Mouse (Mus musculus) kidney, postnatal 25 days (tissue): ENCODE measurements around the gene Mrnip.
"Not testable (repeated sequence)": the region's sequence is repeated elsewhere in the genome, so short reads cannot be mapped to it uniquely, and the experiment has no call there.

ENCODE experiments used
- DNase-seq, 2 experiments: peaks; one replicate each; pipeline ENCODE4 v3.0.0; 2021; ENCODE audit warnings: mixed read lengths in 2 of 2

Mrnip gene

GRCm38 (mm10) chr11:50174111-50174729, at the start of gene Mrnip:
Gene Mrnip (plus strand): TSS chr11:50174444.
- not testable (repeated sequence) for DNase-seq

GRCm38 (mm10) chr11:50127781-50128180, 46.5 kb upstream of the Mrnip start:
- no peak for DNase-seq

GRCm38 (mm10) chr11:50130811-50131766, 43.2 kb upstream of the Mrnip start, which contains the start of gene Tbc1d9b:
Gene Tbc1d9b (plus strand): TSS chr11:50131396.
- DNase-seq = peak; percentile 91 to 93

- DNase-seq = no peak
These were observed 42.4 kb upstream of the Mrnip start for GRCm38 (mm10) chr11:50131801-50132201.

- no peak for DNase-seq
These were observed 42.0 kb upstream of the Mrnip start for GRCm38 (mm10) chr11:50132265-50132664.

GRCm38 (mm10) chr11:50134136-50134859, 39.9 kb upstream of the Mrnip start:
- DNase-seq = no peak

GRCm38 (mm10) chr11:50138206-50138822, 35.9 kb upstream of the Mrnip start:
- no peak for DNase-seq

GRCm38 (mm10) chr11:50139571-50139970, 34.7 kb upstream of the Mrnip start:
- peak; percentile 60 to 86 for DNase-seq

- DNase-seq = no peak
These were observed 28.7 kb upstream of the Mrnip start for GRCm38 (mm10) chr11:50145529-50145928.

GRCm38 (mm10) chr11:50146121-50146520, 28.1 kb upstream of the Mrnip start:
- DNase-seq = no peak

- DNase-seq = no peak
These were observed 26.8 kb upstream of the Mrnip start for GRCm38 (mm10) chr11:50147267-50147957.

GRCm38 (mm10) chr11:50147958-50148476, 26.2 kb upstream of the Mrnip start:
- DNase-seq = no peak

- no peak for DNase-seq
These were observed 25.0 kb upstream of the Mrnip start for GRCm38 (mm10) chr11:50149200-50149599.

GRCm38 (mm10) chr11:50149603-50150150, 24.6 kb upstream of the Mrnip start:
- DNase-seq = no peak

GRCm38 (mm10) chr11:50151374-50151773, 22.9 kb upstream of the Mrnip start:
- no peak for DNase-seq

- DNase-seq = no peak
These were observed 20.1 kb upstream of the Mrnip start for GRCm38 (mm10) chr11:50154166-50154565.

- DNase-seq = no peak
These were observed 19.3 kb upstream of the Mrnip start for GRCm38 (mm10) chr11:50154777-50155520.

- no peak for DNase-seq
These were observed 18.5 kb upstream of the Mrnip start for GRCm38 (mm10) chr11:50155785-50156184.

- peak in 1 of 2 experiments; percentile 38 for DNase-seq
These were observed 17.5 kb upstream of the Mrnip start for GRCm38 (mm10) chr11:50156725-50157258.

- DNase-seq = peak; percentile 27 to 78
These were observed 15.9 kb upstream of the Mrnip start for GRCm38 (mm10) chr11:50158346-50158745.
